Mouse (Mus musculus): ENCODE results near the gene Clcn2. TPM values are rescaled to one million over a fixed set of nuclear protein-coding genes. Genes with fewer than 3 reads are reported as not detected.

Clcn2 gene
- polyA plus RNA-seq, 1 experiment from 2014 or later: 3.8 TPM

- Histone ChIP-seq H3K9ac (ENCODE audit: low read length) (no peak overlapping the region), H3K27me3 (ENCODE audit: control insufficient read depth, insufficient read depth, low read length) (peaks cover 47% of the 10 kb centered on the region), H3K4me2 (ENCODE audit: low read depth, low read length) (no peak overlapping the region), H3K9me3 (replicated peaks; ENCODE audit: control insufficient read depth, low read length) (no peaks in the 10 kb centered on the region), H3K36me3 (ENCODE audit: control insufficient read depth, insufficient read depth) (no peaks in the 10 kb centered on the region), H3K4me1 (ENCODE audit: control insufficient read depth, insufficient read depth, low read length) (peaks cover 6% of the 10 kb centered on the region), H3K4me3 (ENCODE audit: low read length) (no peak overlapping the region), H3K27ac (ENCODE audit: low read length) (no peak overlapping the region)
- no peak for ATAC-seq (replicated peaks; ENCODE audit: extremely low read depth, insufficient read depth, low FRiP score)
- 83% methylated on average over 7 of the region's 7 CpGs for WGBS
These were observed 18.6 kb upstream of the Clcn2 start for GRCm38 (mm10) chr16:20736168-20736567.

- Histone ChIP-seq H3K27me3 (ENCODE audit: control insufficient read depth, insufficient read depth, low read length) (peaks cover 47% of the 10 kb centered on the region), H3K9ac (ENCODE audit: low read length) (no peak overlapping the region), H3K27ac (ENCODE audit: low read length) (no peak overlapping the region), H3K4me2 (ENCODE audit: low read depth, low read length) (no peak overlapping the region), H3K4me1 (ENCODE audit: control insufficient read depth, insufficient read depth, low read length) (peaks cover 6% of the 10 kb centered on the region), H3K9me3 (replicated peaks; ENCODE audit: control insufficient read depth, low read length) (no peaks in the 10 kb centered on the region), H3K36me3 (ENCODE audit: control insufficient read depth, insufficient read depth) (no peaks in the 10 kb centered on the region), H3K4me3 (ENCODE audit: low read length) (no peak overlapping the region)
- no peak for ATAC-seq (replicated peaks; ENCODE audit: extremely low read depth, insufficient read depth, low FRiP score)
- whole genome bisulfite sequencing: 72% methylated on average over 5 of the region's 5 CpGs
These were observed 18.1 kb upstream of the Clcn2 start for GRCm38 (mm10) chr16:20735651-20736050.

GRCm38 (mm10) chr16:20733731-20734730, 16.5 kb upstream of the Clcn2 start, which contains the start of gene Thpo:
TSS of gene Thpo (minus strand) at chr16:20734511.
- H3K27me3 ChIP-seq (ENCODE audit: control insufficient read depth, insufficient read depth, low read length): peaks cover 51% of the 10 kb centered on the region
- no peak for ATAC-seq (replicated peaks; ENCODE audit: extremely low read depth, insufficient read depth, low FRiP score)
- H3K9ac ChIP-seq (ENCODE audit: low read length): peak within 1 kb of the TSS; percentile 75
- WGBS: 3% methylated on average over 45 of the region's 45 CpGs
- H3K4me3 ChIP-seq (ENCODE audit: low read length): peak within 1 kb of the TSS; percentile 70
- H3K27ac ChIP-seq (ENCODE audit: low read length): no peak within 1 kb of the TSS
- H3K4me1 ChIP-seq (ENCODE audit: control insufficient read depth, insufficient read depth, low read length): peaks cover 6% of the 10 kb centered on the region
- no peaks in the 10 kb centered on the region for H3K9me3 ChIP-seq (replicated peaks; ENCODE audit: control insufficient read depth, low read length)
- H3K4me2 ChIP-seq (ENCODE audit: low read depth, low read length): peak within 1 kb of the TSS; percentile 99
- H3K36me3 ChIP-seq (ENCODE audit: control insufficient read depth, insufficient read depth): no peaks in the 10 kb centered on the region

- WGBS: 1% methylated on average over 67 of the region's 70 CpGs
- peak within 1 kb of the TSS; percentile 99 for H3K4me2 ChIP-seq (ENCODE audit: low read depth, low read length)
- peak; percentile 65 for ATAC-seq (replicated peaks; ENCODE audit: extremely low read depth, insufficient read depth, low FRiP score)
- peak within 1 kb of the TSS; percentile 75 for H3K9ac ChIP-seq (ENCODE audit: low read length)
- H3K9me3 ChIP-seq (replicated peaks; ENCODE audit: control insufficient read depth, low read length): no peaks in the 10 kb centered on the region
- peaks cover 6% of the 10 kb centered on the region for H3K4me1 ChIP-seq (ENCODE audit: control insufficient read depth, insufficient read depth, low read length)
- H3K4me3 ChIP-seq (ENCODE audit: low read length): peak within 1 kb of the TSS; percentile 70
- peaks cover 51% of the 10 kb centered on the region for H3K27me3 ChIP-seq (ENCODE audit: control insufficient read depth, insufficient read depth, low read length)
- H3K27ac ChIP-seq (ENCODE audit: low read length): peak within 1 kb of the TSS; percentile 13; the same call in 1 of the 2 replicates
- no peaks in the 10 kb centered on the region for H3K36me3 ChIP-seq (ENCODE audit: control insufficient read depth, insufficient read depth)
These were observed 15.6 kb upstream of the Clcn2 start, which contains the start of gene Chrd for GRCm38 (mm10) chr16:20732925-20733730. TSS of gene Chrd (plus strand) at chr16:20733127.

GRCm38 (mm10) chr16:20732251-20732924, 14.8 kb upstream of the Clcn2 start:
- Histone ChIP-seq H3K27me3 (ENCODE audit: control insufficient read depth, insufficient read depth, low read length) (peaks cover 51% of the 10 kb centered on the region), H3K27ac (ENCODE audit: low read length) (peak overlapping the region; percentile 13; the same call in 1 of the 2 replicates)
- 2% methylated on average over 27 of the region's 30 CpGs for WGBS

GRCm38 (mm10) chr16:20731688-20732087, 14.1 kb upstream of the Clcn2 start:
- H3K9ac ChIP-seq (ENCODE audit: low read length): no peak overlapping the region
- no peak overlapping the region for H3K27ac ChIP-seq (ENCODE audit: low read length)
- no peak for ATAC-seq (replicated peaks; ENCODE audit: extremely low read depth, insufficient read depth, low FRiP score)
- H3K4me1 ChIP-seq (ENCODE audit: control insufficient read depth, insufficient read depth, low read length): peaks cover 6% of the 10 kb centered on the region
- no peak overlapping the region for H3K4me3 ChIP-seq (ENCODE audit: low read length)
- no peaks in the 10 kb centered on the region for H3K36me3 ChIP-seq (ENCODE audit: control insufficient read depth, insufficient read depth)
- H3K27me3 ChIP-seq (ENCODE audit: control insufficient read depth, insufficient read depth, low read length): peaks cover 47% of the 10 kb centered on the region
- no peak overlapping the region for H3K4me2 ChIP-seq (ENCODE audit: low read depth, low read length)
- no peaks in the 10 kb centered on the region for H3K9me3 ChIP-seq (replicated peaks; ENCODE audit: control insufficient read depth, low read length)
- WGBS: 58% methylated on average over 5 of the region's 5 CpGs

More at GRCm38 (mm10) chr16:20732251-20732924, 14.8 kb upstream of the Clcn2 start:
- Histone ChIP-seq H3K4me2 (ENCODE audit: low read depth, low read length) (peak overlapping the region; percentile 99), H3K9ac (ENCODE audit: low read length) (peak overlapping the region; percentile 75), H3K4me3 (ENCODE audit: low read length) (peak overlapping the region; percentile 70), H3K4me1 (ENCODE audit: control insufficient read depth, insufficient read depth, low read length) (peaks cover 6% of the 10 kb centered on the region), H3K36me3 (ENCODE audit: control insufficient read depth, insufficient read depth) (no peaks in the 10 kb centered on the region), H3K9me3 (replicated peaks; ENCODE audit: control insufficient read depth, low read length) (no peaks in the 10 kb centered on the region)
- peak; percentile 17; the same call in 1 of the 2 replicates for ATAC-seq (replicated peaks; ENCODE audit: extremely low read depth, insufficient read depth, low FRiP score)

- no peak for ATAC-seq (replicated peaks; ENCODE audit: extremely low read depth, insufficient read depth, low FRiP score)
- Histone ChIP-seq H3K9me3 (replicated peaks; ENCODE audit: control insufficient read depth, low read length) (no peaks in the 10 kb centered on the region), H3K4me1 (ENCODE audit: control insufficient read depth, insufficient read depth, low read length) (peaks cover 6% of the 10 kb centered on the region), H3K27me3 (ENCODE audit: control insufficient read depth, insufficient read depth, low read length) (peaks cover 33% of the 10 kb centered on the region), H3K27ac (ENCODE audit: low read length) (no peak overlapping the region), H3K4me3 (ENCODE audit: low read length) (no peak overlapping the region), H3K36me3 (ENCODE audit: control insufficient read depth, insufficient read depth) (no peaks in the 10 kb centered on the region), H3K4me2 (ENCODE audit: low read depth, low read length) (no peak overlapping the region), H3K9ac (ENCODE audit: low read length) (no peak overlapping the region)
- WGBS: 32% methylated on average over 5 of the region's 5 CpGs
These were observed 12.8 kb upstream of the Clcn2 start for GRCm38 (mm10) chr16:20730293-20730711.

GRCm38 (mm10) chr16:20726384-20726783, 8.8 kb upstream of the Clcn2 start:
- no peak for ATAC-seq (replicated peaks; ENCODE audit: extremely low read depth, insufficient read depth, low FRiP score)
- no peak overlapping the region for H3K4me2 ChIP-seq (ENCODE audit: low read depth, low read length)
- peaks cover 6% of the 10 kb centered on the region for H3K27me3 ChIP-seq (ENCODE audit: control insufficient read depth, insufficient read depth, low read length)
- no peaks in the 10 kb centered on the region for H3K4me1 ChIP-seq (ENCODE audit: control insufficient read depth, insufficient read depth, low read length)
- no peak overlapping the region for H3K9ac ChIP-seq (ENCODE audit: low read length)
- WGBS: 57% methylated on average over 1 of the region's 1 CpGs
- no peaks in the 10 kb centered on the region for H3K9me3 ChIP-seq (replicated peaks; ENCODE audit: control insufficient read depth, low read length)
- no peak overlapping the region for H3K27ac ChIP-seq (ENCODE audit: low read length)
- H3K36me3 ChIP-seq (ENCODE audit: control insufficient read depth, insufficient read depth): peaks cover 7% of the 10 kb centered on the region
- no peak overlapping the region for H3K4me3 ChIP-seq (ENCODE audit: low read length)
